Mouse (Mus musculus): Measurements from ENCODE around the gene Ptpra.

The Ptpra gene

GRCm38 (mm10) chr2:130449794-130450433 lies at the start of gene Ptpra:
Gene Ptpra, plus strand, starts transcription at chr2:130450278.
- peak; percentile 87 for DNase-seq (ENCODE audit: low spot score)

GRCm38 (mm10) chr2:130401891-130402290 lies 48.2 kb upstream of the Ptpra start:
- no peak for DNase-seq (ENCODE audit: low spot score)

DNA sequence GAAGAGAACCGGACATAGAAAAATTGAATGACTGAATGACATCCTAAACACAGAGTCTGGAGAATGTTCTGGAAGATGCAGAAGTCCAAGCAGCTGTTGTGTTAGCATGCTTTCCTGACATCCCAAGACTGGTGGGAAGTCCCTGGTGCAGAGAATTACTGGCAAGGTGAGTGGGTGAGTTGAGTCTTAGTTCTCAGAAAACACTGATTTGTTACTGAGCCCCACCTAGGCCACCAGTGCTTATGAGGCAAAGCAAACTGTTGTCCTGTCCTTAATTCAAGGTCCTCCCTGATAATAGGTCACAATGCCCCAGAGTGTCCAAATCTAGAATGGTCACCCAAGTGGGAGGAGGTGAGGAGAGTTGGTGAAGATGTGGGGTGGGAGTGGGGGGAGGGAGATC lies 45.1 kb upstream of the Ptpra start, which contains the start of the genes Gm28372 and 1700020A23Rik:
Gm28372 (plus strand) TSS at position 301 of the 400 bp plus-strand sequence.
1700020A23Rik (plus strand) TSS at position 321 of the 400 bp plus-strand sequence.
- DNase-seq (ENCODE audit: low spot score): no peak

- DNase-seq (ENCODE audit: low spot score): no peak
These were observed 43.9 kb upstream of the Ptpra start, which contains the start of gene Tmem239 for GRCm38 (mm10) chr2:130406178-130406577. Gene Tmem239, plus strand, starts transcription at chr2:130406478.

DNA sequence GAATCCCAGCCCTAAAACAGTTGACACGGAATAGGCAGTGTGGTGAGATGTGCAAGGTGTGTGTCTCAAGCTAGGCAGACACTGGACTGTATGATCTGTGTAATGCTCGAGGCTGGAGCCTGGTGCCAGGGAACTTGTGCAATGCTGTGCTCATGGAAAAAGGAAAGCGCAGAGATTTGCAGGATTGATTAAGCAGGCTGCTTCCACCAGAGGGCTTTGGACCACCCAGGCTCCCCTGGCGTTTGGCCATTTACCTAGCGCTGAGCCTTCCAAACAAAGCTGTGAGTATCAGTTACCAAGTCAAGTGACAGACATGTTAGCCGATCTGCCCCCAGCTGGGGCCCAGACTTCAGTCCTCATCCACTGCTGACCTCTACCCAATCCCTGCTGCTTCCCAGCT lies 41.9 kb upstream of the Ptpra start:
- no peak for DNase-seq (ENCODE audit: low spot score)

GRCm38 (mm10) chr2:130411558-130412495 lies 38.3 kb upstream of the Ptpra start:
- peak; percentile 49 for DNase-seq (ENCODE audit: low spot score)

GRCm38 (mm10) chr2:130412775-130413174 lies 37.3 kb upstream of the Ptpra start:
- no peak for DNase-seq (ENCODE audit: low spot score)

DNA sequence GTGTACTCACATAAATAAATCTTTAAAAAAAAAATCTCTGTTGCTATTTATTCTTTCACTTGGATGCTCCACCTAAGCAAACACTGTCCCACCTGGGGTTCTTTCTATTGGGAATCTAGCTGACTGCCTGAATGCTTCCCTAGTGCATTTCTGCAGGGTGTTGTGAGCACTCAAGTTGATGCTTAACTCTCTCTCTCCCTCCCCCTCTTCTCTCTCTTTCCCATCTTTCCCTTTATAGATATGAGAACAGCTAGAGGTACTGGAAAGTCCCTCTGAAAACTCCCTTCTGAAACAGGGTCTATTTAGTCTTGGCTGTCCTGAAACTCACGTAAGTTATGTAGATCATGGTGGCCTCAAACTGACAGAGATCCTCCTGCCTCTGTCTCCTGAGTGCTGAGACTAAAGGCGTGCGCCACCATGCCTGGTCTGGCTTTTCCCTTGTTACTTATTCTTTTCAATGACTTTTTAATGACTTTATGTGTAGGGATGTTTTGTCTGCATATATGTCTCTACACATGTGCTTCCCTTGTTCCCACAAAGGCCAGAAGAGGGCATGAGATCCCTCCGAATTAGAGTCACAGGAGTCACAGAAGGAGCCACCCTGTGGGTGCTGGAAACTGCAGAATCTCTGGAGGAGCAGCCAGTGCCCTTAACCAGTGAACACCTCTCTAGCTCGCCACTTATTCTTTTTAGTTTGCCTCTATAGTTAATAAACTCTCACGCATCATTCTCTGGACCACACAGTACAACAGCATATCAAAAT lies 35.8 kb upstream of the Ptpra start:
- no peak for DNase-seq (ENCODE audit: low spot score)

DNA sequence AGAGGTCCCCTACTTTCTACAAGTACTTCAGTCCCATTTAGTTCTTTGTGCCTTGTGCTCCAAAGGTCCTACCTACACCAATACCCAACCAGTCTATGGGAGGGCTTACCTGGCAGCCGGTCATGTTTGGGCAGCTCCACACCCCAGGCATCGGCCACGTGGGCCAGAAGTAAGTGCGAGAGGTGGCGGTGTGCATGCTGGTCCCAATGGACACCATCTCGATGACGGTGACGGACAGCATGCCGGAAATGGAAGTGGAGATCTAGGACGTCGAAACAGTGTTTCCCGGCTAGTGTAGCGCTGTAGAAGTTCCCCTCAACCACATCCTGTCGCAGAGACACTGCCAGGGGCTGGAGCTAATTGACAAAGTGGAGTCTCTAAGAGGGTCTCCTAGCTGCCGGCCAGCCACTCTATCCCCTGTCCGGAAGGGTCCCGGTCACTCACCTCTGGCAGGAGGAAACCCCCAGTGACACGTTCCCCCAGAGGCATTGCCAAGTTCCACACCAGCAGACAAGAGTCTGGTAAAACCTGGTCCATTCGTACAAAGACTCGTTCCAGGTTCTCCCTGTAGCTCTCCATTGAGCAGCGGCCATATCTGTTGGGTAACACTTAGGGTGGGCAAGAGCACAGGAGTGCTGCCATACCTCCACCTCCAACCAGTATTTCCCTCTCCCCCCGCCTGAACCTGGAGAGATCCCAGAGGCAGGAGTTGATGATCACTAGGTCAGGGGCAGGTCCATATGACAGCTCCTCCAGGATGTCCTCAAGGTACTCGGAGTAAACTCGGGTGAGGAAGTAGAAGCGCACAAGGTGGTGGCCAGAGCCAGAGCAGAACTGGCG lies 28.1 kb upstream of the Ptpra start:
- DNase-seq (ENCODE audit: low spot score): no peak

DNA sequence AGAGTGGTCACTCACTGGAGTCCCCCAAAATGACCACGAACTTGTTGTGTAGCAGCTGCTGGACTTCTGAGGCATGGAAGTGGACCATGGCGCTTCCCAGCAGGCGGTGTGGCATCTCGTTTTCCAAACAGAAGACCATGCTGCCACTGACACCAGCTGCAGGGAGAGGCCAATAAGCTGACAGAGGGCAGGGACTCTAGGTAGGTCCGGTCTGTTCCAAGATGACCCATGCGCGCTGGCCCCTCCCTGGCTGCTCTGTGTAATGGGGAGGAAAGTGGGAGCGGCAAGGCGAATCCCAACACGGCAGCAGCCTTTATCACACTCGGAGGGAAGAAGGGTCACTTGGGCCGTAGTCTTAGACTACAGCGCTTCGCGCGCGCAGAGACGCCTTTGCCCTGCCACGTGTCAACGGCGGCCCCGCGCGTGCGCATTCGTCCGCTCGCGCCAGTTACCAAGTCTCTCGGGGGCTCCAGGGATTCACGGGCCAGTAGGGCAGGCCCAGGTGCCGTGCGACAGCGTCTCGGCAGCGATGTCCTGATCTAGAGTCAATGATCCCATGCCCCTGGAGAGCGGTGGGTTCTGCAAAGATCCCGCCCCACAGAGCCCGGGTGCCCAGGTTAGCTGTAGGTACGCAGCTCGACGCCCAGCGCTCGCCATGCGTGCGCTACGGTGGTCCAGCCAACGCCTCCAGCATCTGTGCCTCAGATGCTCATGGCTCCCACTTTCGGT lies 26.5 kb upstream of the Ptpra start:
- peak; percentile 77 for DNase-seq (ENCODE audit: low spot score)

DNA sequence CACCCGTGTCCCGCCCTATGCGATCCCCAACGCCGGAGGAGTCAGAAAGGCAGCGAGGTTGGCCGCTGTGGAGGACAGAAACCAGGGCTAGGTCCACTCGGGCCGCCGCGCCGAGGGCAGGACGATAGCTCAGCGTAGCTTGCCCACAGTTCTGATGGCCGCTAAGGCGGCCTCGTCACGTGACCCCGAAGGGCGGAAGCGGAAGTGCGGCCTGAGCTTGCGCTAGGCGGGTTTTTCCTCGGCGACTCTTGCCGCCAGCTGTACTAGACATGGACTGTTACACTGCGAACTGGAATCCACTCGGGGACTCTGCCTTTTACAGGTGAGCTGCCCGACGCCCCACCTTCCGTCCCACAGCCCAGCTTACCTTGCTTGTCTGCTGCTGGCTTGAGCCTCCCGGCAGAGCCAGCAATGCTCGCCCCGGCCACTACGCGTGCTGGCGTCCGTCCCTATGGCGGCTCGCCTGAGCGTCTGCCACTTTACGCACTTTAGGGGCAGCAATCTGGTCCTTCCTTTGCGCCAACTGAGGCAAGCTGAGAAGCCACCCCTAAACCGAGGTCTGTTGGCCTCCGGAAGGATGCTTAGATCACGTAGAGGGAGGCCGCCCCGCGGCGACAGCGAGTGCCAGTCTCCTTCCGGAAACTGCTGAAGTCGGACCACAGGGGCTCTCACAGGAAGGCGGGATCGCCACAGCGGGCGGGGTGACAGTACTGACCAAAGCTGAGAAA lies 25.8 kb upstream of the Ptpra start, which contains the start of the genes Vps16 and Pced1a:
Vps16 (plus strand) TSS at position 214 of the 728 bp plus-strand sequence.
Pced1a (minus strand) TSS at position 576 of the 728 bp plus-strand sequence.
- DNase-seq (ENCODE audit: low spot score): peak; percentile 91

DNA sequence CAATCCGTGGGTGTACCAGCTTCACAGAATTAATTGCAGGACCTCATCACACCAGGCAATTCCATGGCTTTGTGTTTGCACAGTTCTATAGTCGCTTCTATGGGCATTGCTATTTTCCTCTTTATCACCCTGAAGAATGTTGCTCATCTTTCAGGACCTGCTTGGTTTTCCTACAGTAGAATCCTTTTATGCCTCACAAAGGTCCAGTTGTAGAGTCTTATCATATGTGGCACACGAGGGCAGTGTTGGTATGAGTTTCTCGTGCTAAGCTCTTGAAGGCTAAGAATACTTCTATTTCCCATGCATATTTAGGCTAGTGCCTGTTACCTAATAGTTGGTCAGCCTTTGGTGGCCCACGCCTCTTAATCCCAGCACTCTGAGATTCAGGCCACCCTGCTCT lies 25.0 kb upstream of the Ptpra start:
- DNase-seq (ENCODE audit: low spot score): no peak

GRCm38 (mm10) chr2:130429851-130430250 lies 20.2 kb upstream of the Ptpra start:
- DNase-seq (ENCODE audit: low spot score): no peak

- no peak for DNase-seq (ENCODE audit: low spot score)
These were observed 19.6 kb upstream of the Ptpra start for GRCm38 (mm10) chr2:130430484-130430883.

GRCm38 (mm10) chr2:130432157-130432556 lies 17.9 kb upstream of the Ptpra start:
- no peak for DNase-seq (ENCODE audit: low spot score)

DNA sequence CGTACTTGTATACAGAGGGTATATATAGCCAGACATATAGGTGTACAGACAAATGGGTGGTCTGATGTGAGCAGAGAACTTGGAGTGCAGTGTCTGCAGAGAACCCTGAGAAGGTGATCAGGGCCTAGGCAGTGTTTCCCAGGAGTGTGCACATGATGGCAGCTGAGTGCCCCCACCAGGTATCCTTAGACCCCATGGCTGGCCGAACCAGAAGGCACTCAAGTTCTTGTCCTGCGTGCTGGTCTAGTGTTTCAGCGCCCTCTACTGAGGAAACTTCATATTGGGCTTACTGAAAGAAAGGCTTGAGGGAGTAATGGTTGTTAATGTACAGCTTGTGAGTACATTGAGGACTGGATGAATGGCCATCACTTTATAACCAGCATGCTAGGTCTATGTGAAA lies 16.9 kb upstream of the Ptpra start:
- peak; percentile 34 for DNase-seq (ENCODE audit: low spot score)

DNA sequence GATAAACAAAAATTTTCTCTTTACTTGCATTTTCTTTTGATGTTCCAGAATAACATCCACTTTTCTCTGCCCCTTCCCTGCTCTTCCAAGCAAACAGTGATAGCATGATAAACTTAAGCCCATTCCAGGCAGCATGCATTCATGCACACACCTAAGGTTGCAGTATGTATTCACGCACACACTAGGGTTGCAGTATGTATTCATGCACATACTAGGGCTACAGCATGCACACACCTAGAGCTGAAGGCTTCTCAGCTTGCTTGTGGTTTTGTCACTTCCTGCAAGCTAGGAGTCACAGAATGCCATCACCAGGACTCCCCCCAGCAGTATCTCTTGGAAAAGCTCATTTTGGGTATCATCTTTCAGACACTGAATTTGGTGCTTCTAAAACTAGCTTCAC lies 13.3 kb upstream of the Ptpra start:
- DNase-seq (ENCODE audit: low spot score): no peak

DNA sequence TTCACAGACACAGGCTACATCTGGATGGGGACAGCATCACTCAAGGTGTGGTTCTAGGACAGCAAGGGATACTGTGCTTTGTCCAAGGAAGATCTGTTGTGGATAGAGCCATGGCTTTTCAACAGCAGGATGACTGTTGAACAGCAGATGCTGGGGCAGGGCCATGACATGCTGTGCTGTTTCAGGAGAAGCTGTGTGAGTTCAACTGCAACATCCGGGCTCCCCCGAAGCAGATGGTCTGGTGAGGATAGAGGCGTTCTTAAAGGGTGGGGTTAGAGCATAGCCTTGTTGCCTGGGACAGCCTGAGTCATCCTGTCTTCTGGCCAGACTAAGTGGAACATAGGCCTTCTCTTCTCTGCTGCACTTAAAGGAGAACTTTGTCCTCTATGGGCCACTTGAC lies 11.2 kb upstream of the Ptpra start:
- DNase-seq (ENCODE audit: low spot score): no peak

- DNase-seq (ENCODE audit: low spot score): no peak
These were observed 10.1 kb upstream of the Ptpra start for GRCm38 (mm10) chr2:130439840-130440480.
